Mouse (Mus musculus) heart, adult 2 months (tissue): Measurements from ENCODE around the gene Arhgef15. TPM values are rescaled to one million over a fixed set of nuclear protein-coding genes. Genes with fewer than 3 reads are reported as not detected.

Experiments
- DNase-seq, 2 experiments: peaks; one replicate each; pipeline ENCODE4 v3.0.0; 2021
- H3K27ac ChIP-seq: fragments of 200-600 bp; 2 replicates; pipeline ENCODE4 v1.8.1; 2022
- H3K27me3 ChIP-seq: fragments of 200-500 bp; 2 replicates; pipeline ENCODE4 v1.6.1; 2012; ENCODE audit warnings: mild to moderate bottlenecking, low read length, inconsistent platforms, mixed read lengths; ENCODE audit not compliant: control insufficient read depth, insufficient read depth
- H3K36me3 ChIP-seq: fragments of 200-500 bp; 2 replicates; pipeline ENCODE4 v1.6.1; 2012; ENCODE audit warnings: low read length, inconsistent platforms; ENCODE audit not compliant: control insufficient read depth, insufficient read depth
- H3K4me1 ChIP-seq: fragments of 200-500 bp; 2 replicates; pipeline ENCODE4 v1.6.1; 2011; ENCODE audit warnings: low read length; ENCODE audit not compliant: control insufficient read depth, insufficient read depth
- H3K4me3 ChIP-seq: fragments of 200-600 bp; 2 replicates; pipeline ENCODE4 v1.8.1; 2022
- H3K79me2 ChIP-seq: fragments of 200-500 bp; replicated peaks from 2 replicates; pipeline ENCODE4 v1.6.1; 2012; ENCODE audit warnings: mild to moderate bottlenecking, inconsistent platforms, low read length, moderate library complexity, mixed read lengths; ENCODE audit not compliant: control insufficient read depth, insufficient read depth
- H3K9ac ChIP-seq: fragments of 200-500 bp; 2 replicates; pipeline ENCODE4 v1.6.1; 2012; ENCODE audit warnings: low read depth, mild to moderate bottlenecking, control low read depth, inconsistent platforms, low read length, mixed read lengths
- CTCF ChIP-seq: fragments of 200-600 bp; IDR thresholded peaks from 2 replicates; pipeline ENCODE4 v1.8.1; 2022; ENCODE audit warnings: antibody characterized with exemption, mild to moderate bottlenecking, moderate library complexity
- EP300 ChIP-seq: fragments of 200-500 bp; IDR thresholded peaks from 2 replicates; pipeline ENCODE4 v1.6.1; 2011; ENCODE audit warnings: low read depth, low read length, control low read depth; ENCODE audit not compliant: insufficient read depth
- POLR2A ChIP-seq: fragments of 200-500 bp; IDR thresholded peaks from 2 replicates; pipeline ENCODE4 v1.6.1; 2011; ENCODE audit warnings: mild to moderate bottlenecking, low read depth, low read length, control low read depth; ENCODE audit not compliant: insufficient read depth
- WGBS: fragments of 180-500 bp; shearing (Covaris S2); methylation state at CpG from one replicate; pipeline ENCODE4 v1.1.7; 2018; 5-methylcytosine and 5-hydroxymethylcytosine counted together
- intact Hi-C: fragments of 180-260 bp; cut with DNase I; formaldehyde crosslinking; loops from one replicate; pipeline ENCODE4 v1.15.1; 2025
- polyA plus RNA-seq: library from polyadenylated mRNA; depleted of rRNA; stranded (reverse); fragments of >200 nt; gene quantifications from 2 replicates; pipeline ENCODE4 v1.2.3, GENCODE M21; 2012
- total RNA-seq, 2 experiments: library from RNA; stranded (reverse); gene quantifications; 2 replicates each; pipeline ENCODE4 v1.2.3; 2021

Arhgef15 gene
- total and polyA plus RNA-seq, 3 experiments, result 27.8 to 77.3 (median 28.5) TPM

DNA sequence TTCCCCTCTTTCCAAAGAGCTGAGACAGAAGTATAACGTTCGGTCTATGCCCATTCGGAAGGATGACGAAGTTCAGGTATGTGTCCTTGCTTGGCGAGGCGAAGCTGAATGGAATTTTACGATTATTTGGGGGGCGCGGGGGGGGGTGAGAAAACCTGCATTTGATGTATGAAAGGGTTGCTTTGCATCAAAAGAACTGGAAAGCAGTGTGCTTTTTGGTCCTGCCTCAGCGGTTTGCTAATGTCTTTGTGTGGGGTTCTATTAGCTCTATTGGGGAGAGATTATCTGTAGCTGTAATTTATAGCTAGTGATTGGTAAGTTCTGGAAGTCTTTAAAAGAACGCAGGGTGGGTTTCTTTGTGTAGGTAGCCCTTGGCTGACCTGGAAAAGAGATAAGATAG, 54.9 kb downstream of the Arhgef15 start:
- 3% methylated on average over 11 of the region's 11 CpGs for WGBS
- no peak for TF ChIP-seq EP300
- TF ChIP-seq CTCF, result no peak
- TF ChIP-seq POLR2A, result no peak
- intact Hi-C loops, result no loop called here
- Histone ChIP-seq H3K79me2 (no peaks in the 10 kb centered on the region), H3K9ac (peak overlapping the region; percentile 41), H3K27me3 (no peaks in the 10 kb centered on the region), H3K4me1 (peaks cover 7% of the 10 kb centered on the region), H3K27ac (no peak overlapping the region; the same call in 1 of the 2 replicates), H3K4me3 (peak overlapping the region; percentile 27; the same call in 1 of the 2 replicates), H3K36me3 (peaks cover 17% of the 10 kb centered on the region)
- no peak for DNase-seq

DNA sequence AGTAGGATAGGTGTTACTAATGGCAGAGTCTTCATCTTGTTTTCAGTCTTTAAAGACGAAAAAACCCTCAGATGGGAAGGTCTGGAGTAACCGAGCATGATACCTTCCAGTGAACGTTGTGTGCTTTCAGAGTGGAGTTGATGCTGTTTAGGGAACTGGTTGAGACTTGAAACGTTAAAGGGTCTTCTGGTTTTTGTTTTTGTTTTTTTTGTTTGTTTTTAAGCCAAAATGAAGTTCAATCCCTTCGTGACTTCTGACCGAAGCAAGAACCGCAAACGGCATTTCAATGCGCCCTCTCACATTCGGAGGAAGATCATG, 55.3 kb downstream of the Arhgef15 start:
- Histone ChIP-seq H3K36me3 (peaks cover 17% of the 10 kb centered on the region), H3K4me3 (peak overlapping the region; percentile 87), H3K27ac (peak overlapping the region; percentile 87), H3K79me2 (no peaks in the 10 kb centered on the region), H3K27me3 (no peaks in the 10 kb centered on the region), H3K9ac (peak overlapping the region; percentile 94), H3K4me1 (peaks cover 5% of the 10 kb centered on the region)
- 2% methylated on average over 10 of the region's 10 CpGs for WGBS
- intact Hi-C loops, result no loop called here
- DNase-seq, result no peak
- no peak for TF ChIP-seq CTCF
- no peak for TF ChIP-seq EP300
- no peak for TF ChIP-seq POLR2A

DNA sequence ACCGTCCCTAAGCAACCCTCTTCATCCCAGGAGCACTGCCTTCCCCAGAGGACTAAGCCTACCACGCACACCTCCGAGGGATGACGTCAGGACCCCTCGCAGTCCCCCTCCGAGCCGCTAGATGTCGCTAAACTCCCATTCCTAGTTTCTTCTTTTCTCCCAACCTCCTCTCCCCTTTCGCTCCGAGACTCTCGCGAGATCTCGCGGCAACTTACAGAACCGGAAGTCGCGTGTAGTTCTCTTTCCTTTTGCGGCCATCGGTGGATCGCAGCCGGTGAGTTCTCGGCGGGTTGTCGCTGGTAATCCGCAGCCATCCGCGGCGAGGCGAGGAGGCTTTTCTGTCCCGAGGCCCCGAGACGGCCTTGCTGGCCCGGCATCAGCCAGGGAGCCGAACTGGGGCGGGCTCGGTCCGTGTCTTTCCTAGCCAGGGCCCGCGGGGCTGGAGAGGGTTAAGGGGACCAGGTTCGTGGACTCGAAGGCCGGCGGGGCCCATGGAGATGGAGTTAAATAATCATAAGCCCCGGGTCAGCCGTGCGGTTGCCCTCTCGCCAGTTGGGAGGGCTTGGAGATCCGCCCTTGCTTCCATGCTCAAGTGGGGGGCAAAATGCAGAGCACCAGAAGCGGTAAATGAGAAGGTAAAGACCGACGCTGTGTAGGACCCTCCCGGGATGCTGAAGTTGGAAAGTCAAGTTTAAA, 55.8 kb downstream of the Arhgef15 start, which contains the start of gene Rpl26:
Gene Rpl26, plus strand, starts transcription at position 233 of the 696 bp plus-strand sequence.
- H3K27ac ChIP-seq, result peak within 1 kb of the TSS; percentile 87
- peaks cover 3% of the 10 kb centered on the region for H3K4me1 ChIP-seq
- TF ChIP-seq POLR2A, result peak; percentile 96
- no peak for TF ChIP-seq CTCF
- TF ChIP-seq EP300, result peak; percentile 89
- H3K4me3 ChIP-seq, result peak within 1 kb of the TSS; percentile 87
- H3K27me3 ChIP-seq, result no peaks in the 10 kb centered on the region
- intact Hi-C loops, result no loop called here
- WGBS, result under 1% methylated on average over 52 of the region's 52 CpGs
- H3K79me2 ChIP-seq, result no peaks in the 10 kb centered on the region
- DNase-seq, result peak; percentile 97 to 99
- peak within 1 kb of the TSS; percentile 94 for H3K9ac ChIP-seq
- H3K36me3 ChIP-seq, result peaks cover 17% of the 10 kb centered on the region

DNA sequence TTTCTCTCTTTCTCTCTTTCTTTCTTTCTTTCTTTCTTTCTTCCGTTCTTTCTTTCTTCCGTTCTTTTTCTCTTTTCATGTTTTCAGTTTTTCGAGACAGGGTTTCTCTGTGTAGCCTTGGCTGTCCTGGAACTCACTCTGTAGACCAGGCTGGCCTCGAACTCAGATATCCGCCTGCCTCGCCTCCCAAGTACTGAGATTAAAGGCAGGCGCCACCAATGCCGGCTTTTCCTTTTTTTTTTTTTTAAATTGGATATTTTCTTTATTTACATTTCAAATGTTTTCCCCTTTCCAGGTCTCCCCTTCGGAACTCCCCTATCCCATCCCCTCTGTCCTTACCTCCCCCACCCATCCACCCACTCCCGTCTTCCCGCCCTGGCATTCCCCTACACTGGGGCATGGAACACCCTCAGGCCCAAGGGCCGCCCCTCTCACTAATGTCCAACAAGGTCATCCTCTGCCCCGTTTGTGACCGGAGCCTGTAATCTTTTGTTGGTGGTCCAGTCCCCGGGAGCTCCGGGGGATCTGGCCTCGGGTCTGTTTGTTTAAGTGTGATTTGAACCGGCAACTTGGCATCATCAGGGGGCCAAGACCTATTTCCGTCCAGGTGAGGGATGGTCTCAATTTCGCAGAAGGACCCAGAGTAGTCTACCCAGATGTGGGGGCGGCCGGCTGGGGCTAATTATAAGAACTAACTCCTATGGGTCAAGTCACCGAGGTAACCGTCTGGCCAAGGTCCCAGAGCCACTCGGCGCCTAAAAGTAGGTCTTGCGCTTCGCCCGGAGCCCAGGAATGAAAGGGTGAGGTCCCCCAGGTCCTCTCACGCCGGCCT, 56.5 kb downstream of the Arhgef15 start:
- 26% methylated on average over 31 of the region's 31 CpGs for WGBS
- Histone ChIP-seq H3K9ac (peak overlapping the region; percentile 37), H3K79me2 (no peaks in the 10 kb centered on the region), H3K4me3 (peak overlapping the region; percentile 87), H3K27ac (no peak overlapping the region), H3K4me1 (peaks cover 3% of the 10 kb centered on the region; the same call in 1 of the 2 replicates), H3K27me3 (no peaks in the 10 kb centered on the region), H3K36me3 (peaks cover 17% of the 10 kb centered on the region)
- DNase-seq, result no peak
- intact Hi-C loops, result no loop called here
- TF ChIP-seq CTCF (no peak), EP300 (no peak), POLR2A (no peak)

DNA sequence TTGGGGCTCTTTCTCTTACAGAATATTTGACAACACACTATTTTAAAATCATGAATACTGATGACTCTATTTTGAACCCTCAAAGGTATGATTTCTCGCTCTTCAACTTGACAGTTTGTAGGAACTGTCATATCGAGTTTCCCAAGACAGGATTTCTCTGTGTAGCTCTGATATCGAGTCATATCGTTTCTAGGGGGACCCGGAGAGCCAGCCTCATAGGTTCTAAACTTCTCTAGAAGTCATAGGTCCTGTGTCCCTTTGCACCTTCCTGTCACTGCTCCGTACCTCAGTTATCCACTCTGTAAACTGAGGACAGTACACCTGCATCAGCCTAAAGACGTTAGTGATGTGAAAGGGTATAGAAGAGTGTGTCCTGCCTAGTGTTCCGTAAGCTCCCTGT, 57.5 kb downstream of the Arhgef15 start:
- Histone ChIP-seq H3K27me3 (no peaks in the 10 kb centered on the region), H3K27ac (no peak overlapping the region), H3K4me3 (no peak overlapping the region), H3K79me2 (no peaks in the 10 kb centered on the region), H3K4me1 (no peaks in the 10 kb centered on the region; the same call in 1 of the 2 replicates), H3K36me3 (peaks cover 13% of the 10 kb centered on the region), H3K9ac (no peak overlapping the region)
- TF ChIP-seq POLR2A (no peak), CTCF (no peak), EP300 (no peak)
- WGBS, result 84% methylated on average over 8 of the region's 8 CpGs
- intact Hi-C loops, result no loop called here
- DNase-seq, result no peak
